In the genomic region with DNA sequence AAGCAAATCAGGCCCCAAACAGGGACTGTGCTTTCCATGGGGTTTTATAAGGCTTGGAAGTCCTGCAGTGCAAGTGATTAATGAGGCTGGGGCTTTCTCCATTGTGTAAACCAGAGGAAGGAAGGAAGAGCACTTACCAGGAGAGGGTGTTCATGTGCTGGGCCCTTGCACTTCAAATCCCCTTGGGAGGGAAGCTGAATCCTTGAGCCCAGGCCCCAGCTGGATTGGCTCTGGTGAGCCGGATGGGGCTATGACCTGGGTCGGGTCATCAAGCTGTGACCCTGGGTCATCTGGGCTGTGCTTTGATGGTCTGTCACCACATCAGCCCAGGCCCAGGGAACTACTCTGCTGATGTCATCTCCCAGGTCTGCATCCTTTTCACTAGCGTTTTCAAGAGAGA, we compare ENCODE assay signal across 16 mouse cellular contexts. TPM values are rescaled to one million over a fixed set of nuclear protein-coding genes. Genes with fewer than 3 reads are reported as not detected.
A peak's percentile ranks its signal among the peaks of the same experiment; 100 is the strongest.
DNase-seq lines count a peak whose midpoint lies in the region; ATAC-seq lines count a peak whose summit lies in the region.
"Had no signal": no experiment of that assay in that cellular context is flagged by ENCODE, and none has a peak within 500 bp of the region (broad histone marks: within the 10 kb centered on the region; RNA-seq: fewer than 3 reads in every experiment).

No protein-coding gene starts in this region.

- H3K27me3 ChIP-seq in heart, embryonic 10.5 days (ENCODE audit: insufficient read depth, poor library complexity, severe bottlenecking): peaks cover 25% of the 10 kb centered on the region
- peaks cover 44% of the 10 kb centered on the region for H3K27me3 ChIP-seq in neural tube, embryonic 15.5 days (replicated peaks)
- no peaks in the 10 kb centered on the region; the same call in 1 of the 2 replicates for H3K27me3 ChIP-seq in kidney, embryonic 14.5 days (ENCODE audit: control insufficient read depth, insufficient read depth, low read length)
- peaks cover 66% of the 10 kb centered on the region for H3K27me3 ChIP-seq in forebrain, embryonic 13.5 days
- H3K27me3 ChIP-seq: intestine, embryonic 15.5 days had no signal

- H3K9ac ChIP-seq in neural tube, embryonic 15.5 days (replicated peaks): no peak overlapping the region
- no peak overlapping the region for H3K9ac ChIP-seq in kidney, embryonic 14.5 days (ENCODE audit: low read depth, low read length)
- H3K9ac ChIP-seq in forebrain, embryonic 13.5 days: no peak overlapping the region
- H3K9ac ChIP-seq: embryonic facial prominence, embryonic 15.5 days; intestine, embryonic 15.5 days; limb, embryonic 13.5 days had no signal

- H3K9me3 ChIP-seq in heart, embryonic 10.5 days: no peaks in the 10 kb centered on the region
- no peaks in the 10 kb centered on the region for H3K9me3 ChIP-seq in neural tube, embryonic 15.5 days (replicated peaks)
- H3K9me3 ChIP-seq in kidney, embryonic 14.5 days (ENCODE audit: control insufficient read depth, low read length): no peaks in the 10 kb centered on the region
- H3K9me3 ChIP-seq in forebrain, embryonic 13.5 days (replicated peaks): no peaks in the 10 kb centered on the region
- H3K9me3 ChIP-seq: embryonic facial prominence, embryonic 15.5 days; intestine, embryonic 15.5 days; limb, embryonic 13.5 days; megakaryocyte, embryonic 14.5 days had no signal

- no peak overlapping the region for H3K4me2 ChIP-seq in neural tube, embryonic 15.5 days
- H3K4me2 ChIP-seq in kidney, embryonic 14.5 days (replicated peaks; ENCODE audit: low read depth, low read length): no peak overlapping the region
- no peak overlapping the region for H3K4me2 ChIP-seq in forebrain, embryonic 13.5 days
- H3K4me2 ChIP-seq: embryonic facial prominence, embryonic 15.5 days; intestine, embryonic 15.5 days; limb, embryonic 13.5 days had no signal

- no peak for ATAC-seq in neural tube, embryonic 15.5 days (ENCODE audit: low FRiP score)
- peak; percentile 57; the same call in 1 of the 2 replicates for ATAC-seq in kidney, embryonic 14.5 days (ENCODE audit: low FRiP score, low TSS enrichment)
- no peak for ATAC-seq in forebrain, embryonic 13.5 days
- ATAC-seq: intestine, embryonic 15.5 days had no signal

- DNase-seq in heart, embryonic 10.5 days (ENCODE audit: low spot score): no peak
- no peak for DNase-seq in heart, postnatal 36 days
- DNase-seq in neural tube, embryonic 10.5 days (ENCODE audit: extremely low spot score, low spot score): peak; percentile 42
- DNase-seq in yolk sac, embryonic 10.5 days (ENCODE audit: low spot score): peak; percentile 32
- DNase-seq in layer of hippocampus, adult 9-10 months (ENCODE audit: low spot score): no peak
- DNase-seq: cerebellum, adult 9-11 months; heart, adult 18-20 months; heart, postnatal 4 days; thymus, postnatal 36 days had no signal

- intact Hi-C loops in heart, postnatal 36 days (cut with DNase I): no loop called here

- 3% methylated on average over 3 of the region's 3 CpGs for WGBS in heart, embryonic 10.5 days
- whole genome bisulfite sequencing in neural tube, embryonic 15.5 days: 8% methylated on average over 3 of the region's 3 CpGs
- WGBS in kidney, embryonic 14.5 days: 13% methylated on average over 3 of the region's 3 CpGs
- 19% methylated on average over 3 of the region's 3 CpGs for WGBS in forebrain, embryonic 13.5 days

- peak overlapping the region; percentile 65 for H3K27ac ChIP-seq in heart, embryonic 10.5 days
- H3K27ac ChIP-seq in neural tube, embryonic 15.5 days (replicated peaks): no peak overlapping the region
- no peak overlapping the region; the same call in 1 of the 2 replicates for H3K27ac ChIP-seq in kidney, embryonic 14.5 days (ENCODE audit: low read depth, low read length)
- H3K27ac ChIP-seq in forebrain, embryonic 13.5 days: no peak overlapping the region
- H3K27ac ChIP-seq: embryonic facial prominence, embryonic 15.5 days; intestine, embryonic 15.5 days; limb, embryonic 13.5 days had no signal

- no peak overlapping the region for H3K4me3 ChIP-seq in heart, embryonic 10.5 days
- H3K4me3 ChIP-seq in neural tube, embryonic 15.5 days (replicated peaks): no peak overlapping the region
- no peak overlapping the region for H3K4me3 ChIP-seq in kidney, embryonic 14.5 days (ENCODE audit: low read length)
- H3K4me3 ChIP-seq in forebrain, embryonic 13.5 days: no peak overlapping the region
- H3K4me3 ChIP-seq: embryonic facial prominence, embryonic 15.5 days; intestine, embryonic 15.5 days; limb, embryonic 13.5 days; megakaryocyte, embryonic 14.5 days had no signal

- H3K4me1 ChIP-seq in heart, embryonic 10.5 days: peaks cover 46% of the 10 kb centered on the region
- H3K4me1 ChIP-seq in neural tube, embryonic 15.5 days: no peaks in the 10 kb centered on the region
- H3K4me1 ChIP-seq in kidney, embryonic 14.5 days (ENCODE audit: control insufficient read depth, insufficient read depth, low read length): peaks cover 4% of the 10 kb centered on the region; the same call in 1 of the 2 replicates
- H3K4me1 ChIP-seq in forebrain, embryonic 13.5 days: no peaks in the 10 kb centered on the region
- H3K4me1 ChIP-seq: embryonic facial prominence, embryonic 15.5 days; limb, embryonic 13.5 days; megakaryocyte, embryonic 14.5 days had no signal

- no peaks in the 10 kb centered on the region for H3K36me3 ChIP-seq in heart, embryonic 10.5 days
- no peaks in the 10 kb centered on the region for H3K36me3 ChIP-seq in neural tube, embryonic 15.5 days
- no peaks in the 10 kb centered on the region for H3K36me3 ChIP-seq in kidney, embryonic 14.5 days (ENCODE audit: control insufficient read depth, insufficient read depth, low read length)
- no peaks in the 10 kb centered on the region for H3K36me3 ChIP-seq in forebrain, embryonic 13.5 days (ENCODE audit: poor library complexity, severe bottlenecking)
- H3K36me3 ChIP-seq: embryonic facial prominence, embryonic 15.5 days; intestine, embryonic 15.5 days; limb, embryonic 13.5 days had no signal

RNA-seq across cellular contexts. Expression of a gene that starts 16.9 kb away (rescaled TPM):
- polyA plus RNA-seq in heart, embryonic 10.5 days (2016; fragmentation: Nextera tagmentation; extraction: Ambion mirVana): 13.5 and 13.6 TPM in 2 replicates
- 10 to 100 TPM; 30.0 to 41.2 TPM for total RNA-seq in heart, postnatal 36 days (2021)
- 4.0 and 6.3 TPM in 2 replicates for polyA plus RNA-seq in neural tube, embryonic 15.5 days (2015; fragmentation: Nextera tagmentation; extraction: Ambion mirVana)
- 11.8 and 13.7 TPM in 2 replicates for polyA plus RNA-seq in kidney, embryonic 14.5 days (2014; fragmentation: Nextera tagmentation; extraction: Ambion mirVana)
- polyA plus RNA-seq in forebrain, embryonic 13.5 days (2015; fragmentation: Nextera tagmentation; extraction: Ambion mirVana): 2.7 and 3.8 TPM in 2 replicates

Comparison
In these comparisons a context has a peak if more than half of its experiments do, and no peak if none do; other contexts are left out.
1. DNase-seq: peak in neural tube, embryonic 10.5 days (single experiment) and yolk sac, embryonic 10.5 days (single experiment); none in heart, embryonic 10.5 days (single experiment), heart, postnatal 36 days (0 of 2) and layer of hippocampus, adult 9-10 months (single experiment).